In genomic region chr4:133584059-133584951, GRCm38 (mm10) we compare ENCODE assay signal across 8 mouse cellular contexts. TPM values are rescaled to one million over a fixed set of nuclear protein-coding genes. Genes with fewer than 3 reads are reported as not detected.
A peak's percentile ranks its signal among the peaks of the same experiment; 100 is the strongest.
DNase-seq lines count a peak whose midpoint lies in the region; ATAC-seq lines count a peak whose summit lies in the region.

Gene Gpn2 (plus strand): TSS chr4:133584362.

- peak within 1 kb of the TSS; percentile 78 for H3K27ac ChIP-seq in heart, embryonic 13.5 days (replicated peaks)
- H3K27ac ChIP-seq in liver, embryonic 11.5 days (ENCODE audit: low read depth, low read length) = peak within 1 kb of the TSS; percentile 80

- peak within 1 kb of the TSS; percentile 100 for H3K4me2 ChIP-seq in heart, embryonic 13.5 days
- peak within 1 kb of the TSS; percentile 91 for H3K4me2 ChIP-seq in liver, embryonic 11.5 days

- peaks cover 15% of the 10 kb centered on the region for H3K4me1 ChIP-seq in heart, embryonic 13.5 days
- peaks cover 9% of the 10 kb centered on the region; the same call in 1 of the 2 replicates for H3K4me1 ChIP-seq in liver, embryonic 11.5 days (replicated peaks; ENCODE audit: control insufficient read depth, insufficient read depth, low read length)

- DNase-seq in CD4-positive, CD25-positive, alpha-beta regulatory T cell, adult 2 months (ENCODE audit: low read depth, low spot score) = peak; percentile 93
- DNase-seq in brain, embryonic 18.5 days (ENCODE audit: low read depth, low spot score) = peak; percentile 82
- DNase-seq in kidney, postnatal 10 days = peak; percentile 90
- peak; percentile 84 for DNase-seq in liver, embryonic 11.5 days (ENCODE audit: low spot score)
- DNase-seq in naive thymus-derived CD4-positive, alpha-beta T cell, adult 2 months (ENCODE audit: low read depth) = peak; percentile 91
- peak; percentile 90 for DNase-seq in splenic B cell, adult 2 months (ENCODE audit: low read depth, low spot score)

- peaks cover 72% of the 10 kb centered on the region for H3K36me3 ChIP-seq in heart, embryonic 13.5 days
- H3K36me3 ChIP-seq in liver, embryonic 11.5 days (ENCODE audit: control insufficient read depth, insufficient read depth, low read length) = peaks cover 26% of the 10 kb centered on the region
- H3K36me3 ChIP-seq in splenic B cell, adult 2 months (ENCODE audit: control insufficient read depth, insufficient read depth, low read length, poor library complexity, severe bottlenecking) = peaks cover 8% of the 10 kb centered on the region

- H3K9me3 ChIP-seq in heart, embryonic 13.5 days = no peaks in the 10 kb centered on the region
- no peaks in the 10 kb centered on the region for H3K9me3 ChIP-seq in liver, embryonic 11.5 days (ENCODE audit: control insufficient read depth, low read length)

- peak within 1 kb of the TSS; percentile 84 for H3K4me3 ChIP-seq in heart, embryonic 13.5 days
- H3K4me3 ChIP-seq in liver, embryonic 11.5 days (ENCODE audit: low read depth, low read length) = peak within 1 kb of the TSS; percentile 90

- no peaks in the 10 kb centered on the region for H3K27me3 ChIP-seq in heart, embryonic 13.5 days (replicated peaks)
- no peaks in the 10 kb centered on the region for H3K27me3 ChIP-seq in liver, embryonic 11.5 days (replicated peaks; ENCODE audit: control insufficient read depth, insufficient read depth, low read length)
- H3K27me3 ChIP-seq in splenic B cell, adult 2 months (ENCODE audit: control insufficient read depth, insufficient read depth, low read length, poor library complexity, severe bottlenecking) = no peaks in the 10 kb centered on the region

- peak within 1 kb of the TSS; percentile 93 for H3K9ac ChIP-seq in heart, embryonic 13.5 days
- peak within 1 kb of the TSS; percentile 85 for H3K9ac ChIP-seq in liver, embryonic 11.5 days (ENCODE audit: low read depth, low read length)

- peak; percentile 90 for ATAC-seq in erythroid progenitor cell, adult 5-6 weeks (replicated peaks; ENCODE audit: low FRiP score, poor library complexity, severe bottlenecking)
- ATAC-seq in heart, embryonic 13.5 days (ENCODE audit: extremely low read depth, insufficient number of reproducible peaks, low FRiP score, low TSS enrichment) = peak; percentile 44; the same call in 1 of the 2 replicates
- ATAC-seq in liver, embryonic 11.5 days (replicated peaks; ENCODE audit: low FRiP score) = peak; percentile 89

- 1% methylated on average over 63 of the region's 65 CpGs for WGBS in heart, embryonic 13.5 days
- under 1% methylated on average over 65 of the region's 65 CpGs for WGBS in liver, embryonic 11.5 days

RNA-seq across cellular contexts. Expression of gene Gpn2, which starts in this region (rescaled TPM):
- total RNA-seq in erythroid progenitor cell, adult 5-6 weeks (2015; ENCODE audit: low replicate concordance) = 4.2 and 12.3 TPM in 2 replicates
- 4.2 and 5.0 TPM in 2 replicates for total RNA-seq in erythroid progenitor cell, adult 5-6 weeks (2017; ENCODE audit: low replicate concordance)
- 11.2 and 12.8 TPM in 2 replicates for polyA plus RNA-seq in heart, embryonic 13.5 days (2015; fragmentation: Nextera tagmentation; extraction: Ambion mirVana)
- polyA plus RNA-seq in liver, embryonic 11.5 days (2014; fragmentation: Nextera tagmentation; extraction: Ambion mirVana) = 23.4 and 24.8 TPM in 2 replicates

Comparison
In these comparisons a context has a peak if more than half of its experiments do, and no peak if none do; other contexts are left out.
1. Peak in every context shown above with its lines: DNase-seq, ATAC-seq, H3K4me3 ChIP-seq and H3K27ac ChIP-seq.